ENCODE assay signal across 9 mouse cellular contexts in the genomic region with DNA sequence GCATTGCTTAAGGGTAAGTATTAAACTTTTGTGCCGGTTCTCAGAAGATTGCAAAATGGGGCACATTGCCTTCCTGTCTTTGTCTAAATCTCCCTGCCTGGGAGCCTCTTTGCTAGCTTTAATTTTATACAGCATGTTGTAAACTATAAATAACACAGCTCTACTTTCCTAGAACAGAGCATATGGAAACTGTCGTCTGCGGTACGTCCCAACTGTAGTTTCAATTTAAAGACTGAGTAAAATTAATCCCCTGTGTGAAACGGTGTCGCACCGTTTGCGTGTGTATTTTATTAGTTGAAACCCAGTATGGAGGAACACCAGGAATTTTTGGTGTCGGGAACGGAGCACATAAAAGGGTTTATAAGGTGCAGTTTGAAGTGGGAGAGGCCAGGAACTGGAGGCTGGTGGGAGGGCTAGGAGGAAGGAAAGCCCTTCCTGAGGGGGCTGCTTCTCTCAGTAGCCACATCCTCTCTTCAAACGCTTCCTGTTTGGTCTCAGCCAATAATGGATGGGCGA.
DNase-seq lines count a peak whose midpoint lies in the region; ATAC-seq lines count a peak whose summit lies in the region.
"Had no signal": no experiment of that assay in that cellular context is flagged by ENCODE, and none has a peak within 500 bp of the region (broad histone marks: within the 10 kb centered on the region; RNA-seq: fewer than 3 reads in every experiment).

No protein-coding gene starts in this region.

- H3K27ac ChIP-seq in stomach, embryonic 16.5 days (ENCODE audit: low read length): peak overlapping the region; percentile 97

- no peaks in the 10 kb centered on the region; the same call in 1 of the 2 replicates for H3K36me3 ChIP-seq in stomach, embryonic 16.5 days (ENCODE audit: control insufficient read depth, insufficient read depth, low read length)

- no peaks in the 10 kb centered on the region for H3K27me3 ChIP-seq in stomach, embryonic 16.5 days (ENCODE audit: control insufficient read depth, insufficient read depth, low read length)
- H3K27me3 ChIP-seq: Patski had no signal

- H3K9me3 ChIP-seq in stomach, embryonic 16.5 days (replicated peaks; ENCODE audit: control insufficient read depth, low read length): no peaks in the 10 kb centered on the region

- peak; percentile 53 for ATAC-seq in megakaryocyte progenitor cell, adult 5-6 weeks (replicated peaks; ENCODE audit: poor library complexity)
- ATAC-seq in stomach, embryonic 16.5 days (ENCODE audit: insufficient read depth, low FRiP score): no peak

- 4% methylated on average over 12 of the region's 12 CpGs for WGBS in stomach, embryonic 16.5 days

- H3K9ac ChIP-seq in stomach, embryonic 16.5 days (ENCODE audit: low read length): peak overlapping the region; percentile 67

- intact Hi-C loops in heart, postnatal 10 days (cut with DNase I): loop anchor here (1.0 to 2.0 kb wide), 2 partner anchors 20 to 93 kb away; no protein-coding TSS in a partner anchor

- H3K4me1 ChIP-seq in stomach, embryonic 16.5 days (ENCODE audit: control insufficient read depth, insufficient read depth, low read length): peaks cover 17% of the 10 kb centered on the region; the same call in 1 of the 2 replicates

- DNase-seq in layer of hippocampus, postnatal 14 days (ENCODE audit: low spot score in 2 of 2): peak; percentile 17 to 33
- no peak for DNase-seq in layer of hippocampus, postnatal 25 days (ENCODE audit: extremely low spot score in 1 of 2, low spot score in 1 of 2)
- DNase-seq in embryo, embryonic 9.5 days (ENCODE audit: extremely low spot score): peak; percentile 46
- peak; percentile 50 to 52 for DNase-seq in heart, postnatal 10 days
- DNase-seq in kidney, postnatal 36 days: peak; percentile 43 to 54
- DNase-seq in Muller cell, postnatal 12 days (ENCODE audit: inconsistent ontology term): no peak

- H3K4me2 ChIP-seq in stomach, embryonic 16.5 days (ENCODE audit: low read depth, low read length): peak overlapping the region; percentile 68

- peak overlapping the region; percentile 45 for H3K4me3 ChIP-seq in stomach, embryonic 16.5 days (replicated peaks; ENCODE audit: low read length)

Comparison
In these comparisons a context has a peak if more than half of its experiments do, and no peak if none do; other contexts are left out.
1. DNase-seq: peak in layer of hippocampus, postnatal 14 days (2 of 2), embryo, embryonic 9.5 days (single experiment), heart, postnatal 10 days (2 of 2) and kidney, postnatal 36 days (2 of 2); none in layer of hippocampus, postnatal 25 days (0 of 2) and Muller cell, postnatal 12 days (single experiment).